Mouse (Mus musculus): ENCODE results near the gene Gm20388.

- TF ChIP-seq CTCF (IDR thresholded peaks at IDR 0.05; ENCODE audit: borderline replicate concordance, insufficient read depth, low read depth, low read length), result no peak
- TF ChIP-seq POLR2A (IDR thresholded peaks at IDR 0.05; ENCODE audit: borderline replicate concordance, insufficient read depth, low read length), result no peak
Measured at GRCm38 (mm10) chr8:120118847-120119246, 208.2 kb downstream of the Gm20388 start.
